Mouse (Mus musculus) heart, postnatal 14 days (tissue): ENCODE data around the gene Tmem39a. TPM values are rescaled to one million over a fixed set of nuclear protein-coding genes. Genes with fewer than 3 reads are reported as not detected.

Experiments used
- DNase-seq, 2 experiments: peaks; one replicate each; pipeline ENCODE4 v3.0.0; 2021 to 2022
- intact Hi-C: fragments of 180-260 bp; cut with DNase I; formaldehyde crosslinking; loops from one replicate; pipeline ENCODE4 v1.15.1; 2025
- total RNA-seq, 2 experiments: library from RNA; stranded (reverse); gene quantifications; 2 replicates each; pipeline ENCODE4 v1.2.3; 2021

Gene Tmem39a
- total RNA-seq, 2 experiments from 2014 or later: 24.6 to 29.9 TPM

DNA sequence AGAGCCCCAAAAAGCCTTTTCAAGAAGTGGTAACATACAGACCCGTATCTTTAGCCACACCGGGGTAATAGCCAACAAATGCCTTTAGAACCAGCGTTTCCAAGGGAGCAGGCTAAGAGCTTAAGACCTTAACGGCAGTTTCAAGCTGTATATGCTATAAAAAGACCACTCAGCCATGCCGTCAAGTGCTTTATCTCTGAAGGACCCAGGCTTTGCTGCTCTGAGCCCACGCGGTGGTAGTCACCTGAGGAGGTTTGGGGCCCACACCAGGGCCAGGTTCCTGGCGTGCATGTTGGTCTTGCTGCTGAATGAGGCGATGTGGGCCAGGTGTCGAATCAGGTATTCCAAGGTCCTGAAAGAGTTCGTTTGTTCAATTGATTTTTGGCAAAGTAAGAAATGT is 65.8 kb downstream of the Tmem39a start:
- intact Hi-C loops: loop anchor here (10.0 kb wide), 1 partner anchor 80 kb away; no protein-coding TSS in a partner anchor
- DNase-seq: no peak

GRCm38 (mm10) chr16:38625411-38625810 is 66.9 kb downstream of the Tmem39a start:
- no peak for DNase-seq
- intact Hi-C loops: loop anchor here (10.0 kb wide), 1 partner anchor 79 kb away; no protein-coding TSS in a partner anchor

- peak; percentile 45 to 51 for DNase-seq
Measured at GRCm38 (mm10) chr16:38625811-38626369, 67.4 kb downstream of the Tmem39a start.

GRCm38 (mm10) chr16:38632147-38632546 is 73.6 kb downstream of the Tmem39a start:
- intact Hi-C loops: loop anchor here (5.0 kb wide), 1 partner anchor 45 kb away; no protein-coding TSS in a partner anchor
- peak; percentile 76 to 82 for DNase-seq

More at GRCm38 (mm10) chr16:38625811-38626369, 67.4 kb downstream of the Tmem39a start:
- intact Hi-C loops: loop anchor here (10.0 kb wide), 1 partner anchor 79 kb away; no protein-coding TSS in a partner anchor

DNA sequence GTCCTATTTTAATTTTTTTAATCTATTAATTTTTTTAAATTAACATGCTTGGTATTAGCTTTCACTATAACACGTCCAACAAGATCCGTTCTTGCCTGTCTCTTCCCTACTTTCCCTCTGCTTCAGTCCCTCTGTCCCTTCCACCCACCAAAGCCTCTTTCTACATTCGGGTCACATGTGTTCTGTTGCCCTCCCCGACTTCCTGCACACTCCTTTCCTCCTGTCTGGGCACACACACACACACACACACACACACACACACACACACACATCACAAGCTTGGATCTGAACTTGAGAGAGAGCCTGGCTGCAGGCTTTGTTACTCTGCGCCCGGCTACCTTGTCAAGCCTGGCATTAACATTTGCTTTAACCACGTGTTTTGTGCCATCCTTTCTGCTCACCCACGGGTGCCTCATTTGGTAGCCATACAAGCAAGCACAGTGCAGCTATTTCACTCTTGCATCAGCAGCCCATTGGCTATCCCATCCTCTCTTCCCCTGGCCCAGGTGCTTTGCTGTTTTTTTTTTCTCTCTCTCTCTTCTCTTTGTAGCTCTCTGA is 77.4 kb downstream of the Tmem39a start:
- DNase-seq: no peak
- intact Hi-C loops: no loop called here

DNA sequence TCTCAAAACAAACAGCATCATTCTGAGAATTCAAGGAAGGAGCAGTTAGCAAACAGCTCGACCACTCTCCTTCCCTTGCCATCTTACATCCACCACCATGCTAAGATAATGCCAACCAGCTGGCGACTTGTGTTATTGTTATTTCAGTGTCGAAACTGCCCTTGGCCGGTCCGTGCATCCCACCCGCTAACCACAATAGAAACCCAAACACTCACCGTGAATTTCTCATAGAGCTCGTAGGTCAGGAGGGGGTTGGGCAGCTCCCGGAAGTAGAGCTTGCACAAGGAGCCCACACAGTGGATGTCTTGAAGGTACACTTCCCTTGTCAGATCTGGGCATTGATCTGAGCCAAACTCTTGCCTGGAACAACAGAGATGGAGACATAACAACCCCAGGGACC is 78.2 kb downstream of the Tmem39a start:
- no peak for DNase-seq
- intact Hi-C loops: no loop called here

GRCm38 (mm10) chr16:38637085-38637484 is 78.6 kb downstream of the Tmem39a start:
- intact Hi-C loops: no loop called here
- no peak for DNase-seq

Other genes with a start within 250 kb of the Tmem39a start
- under 1 TPM; 0.10 TPM for gene Maats1, start 216.6 kb upstream of the Tmem39a start, total RNA-seq
- 100 to 1,000 TPM; 227 to 256 TPM for gene Cox17, start 211.7 kb upstream of the Tmem39a start, total RNA-seq
- gene Gm21987, start 211.7 kb upstream of the Tmem39a start, total RNA-seq: 1 to 10 TPM in 1 of 2 experiments, not detected in 1; 1.2 TPM
- gene Popdc2, start 196.5 kb upstream of the Tmem39a start, total RNA-seq: 100 to 1,000 TPM; 542 to 580 TPM
- 10 to 100 TPM; 10.4 to 13.6 TPM for gene Pla1a, start 125.6 kb upstream of the Tmem39a start, total RNA-seq
- gene Adprh, start 106.0 kb upstream of the Tmem39a start, total RNA-seq: 10 to 100 TPM; 26.6 to 27.7 TPM
- gene Cd80, start 103.1 kb upstream of the Tmem39a start, total RNA-seq: under 1 TPM; 0.33 to 0.37 TPM
- gene Timmdc1, start 36.0 kb upstream of the Tmem39a start, total RNA-seq: 10 to 100 TPM; 62.1 to 62.6 TPM
- 10 to 100 TPM; 10.9 to 11.4 TPM for gene Poglut1, start 8.4 kb upstream of the Tmem39a start, total RNA-seq
- 10 to 100 TPM; 50.0 to 50.9 TPM for gene Arhgap31, start 154.6 kb downstream of the Tmem39a start, total RNA-seq
- 10 to 100 TPM; 12.0 to 14.3 TPM for gene B4galt4, start 183.6 kb downstream of the Tmem39a start, total RNA-seq
- 1 to 10 TPM; 6.7 to 8.1 TPM for gene Upk1b, start 241.6 kb downstream of the Tmem39a start, total RNA-seq